Mouse (Mus musculus) limb, embryonic 15.5 days (tissue): ENCODE measurements around the gene Hnrnpab. TPM values are rescaled to one million over a fixed set of nuclear protein-coding genes. Genes with fewer than 3 reads are reported as not detected.
A peak's percentile ranks its signal among the peaks of the same experiment; 100 is the strongest.
"Not testable (repeated sequence)": the region's sequence is repeated elsewhere in the genome, so short reads cannot be mapped to it uniquely, and the experiment has no call there.

Experiments used
- ATAC-seq: fragments of 200-750 bp; cut with Nextera tagmentation; 2 replicates; pipeline ENCODE4 v1.8.0; 2017; ENCODE audit warnings: low read depth, moderate TSS enrichment; ENCODE audit not compliant: insufficient number of reproducible peaks, low FRiP score, low TSS enrichment
- H3K27ac ChIP-seq: fragments of 300-500 bp; sonication (generic); 2 replicates; pipeline ENCODE4 v1.5.1; 2015; ENCODE audit warnings: moderate library complexity, mild to moderate bottlenecking, inconsistent platforms
- H3K27me3 ChIP-seq: fragments of 300-500 bp; sonication (generic); 2 replicates; pipeline ENCODE4 v1.6.1; 2015; ENCODE audit warnings: inconsistent platforms
- H3K36me3 ChIP-seq: fragments of 300-500 bp; sonication (generic); 2 replicates; pipeline ENCODE4 v1.6.1; 2015; ENCODE audit warnings: inconsistent platforms
- H3K4me1 ChIP-seq: fragments of 300-500 bp; sonication (generic); 2 replicates; pipeline ENCODE4 v1.6.1; 2015; ENCODE audit warnings: inconsistent platforms
- H3K4me2 ChIP-seq: fragments of 300-500 bp; sonication (generic); 2 replicates; pipeline ENCODE4 v1.6.1; 2015; ENCODE audit warnings: mild to moderate bottlenecking, inconsistent platforms
- H3K4me3 ChIP-seq: fragments of 300-500 bp; sonication (generic); 2 replicates; pipeline ENCODE4 v1.5.1; 2015; ENCODE audit warnings: mild to moderate bottlenecking, inconsistent platforms
- H3K9ac ChIP-seq: fragments of 300-500 bp; sonication (generic); 2 replicates; pipeline ENCODE4 v1.6.1; 2015; ENCODE audit warnings: inconsistent platforms
- H3K9me3 ChIP-seq: fragments of 300-500 bp; sonication (generic); 2 replicates; pipeline ENCODE4 v1.6.1; 2016; ENCODE audit warnings: inconsistent platforms
- WGBS: fragments of 180-500 bp; shearing (Covaris S2); methylation state at CpG from one replicate; pipeline ENCODE4 v1.1.7; 2015; 5-methylcytosine and 5-hydroxymethylcytosine counted together
- polyA plus RNA-seq: library from polyadenylated mRNA; unstranded; fragments of >200 nt; fragmentation: Nextera tagmentation; extraction: Ambion mirVana; gene quantifications from 2 replicates; pipeline ENCODE4 v1.2.1, GENCODE M21; 2015

The Hnrnpab gene
- polyA plus RNA-seq, 1 experiment from 2014 or later, result 339 TPM

- ATAC-seq, result no peak
- Histone ChIP-seq H3K4me3 (no peak overlapping the region), H3K4me1 (peaks cover 36% of the 10 kb centered on the region), H3K36me3 (peaks cover 8% of the 10 kb centered on the region), H3K9ac (no peak overlapping the region), H3K9me3 (no peaks in the 10 kb centered on the region), H3K27ac (no peak overlapping the region), H3K4me2 (no peak overlapping the region), H3K27me3 (no peaks in the 10 kb centered on the region)
- WGBS, result 2% methylated on average over 4 of the region's 4 CpGs
Observed at GRCm38 (mm10) chr11:51617693-51618092, 11.0 kb upstream of the Hnrnpab start.

DNA sequence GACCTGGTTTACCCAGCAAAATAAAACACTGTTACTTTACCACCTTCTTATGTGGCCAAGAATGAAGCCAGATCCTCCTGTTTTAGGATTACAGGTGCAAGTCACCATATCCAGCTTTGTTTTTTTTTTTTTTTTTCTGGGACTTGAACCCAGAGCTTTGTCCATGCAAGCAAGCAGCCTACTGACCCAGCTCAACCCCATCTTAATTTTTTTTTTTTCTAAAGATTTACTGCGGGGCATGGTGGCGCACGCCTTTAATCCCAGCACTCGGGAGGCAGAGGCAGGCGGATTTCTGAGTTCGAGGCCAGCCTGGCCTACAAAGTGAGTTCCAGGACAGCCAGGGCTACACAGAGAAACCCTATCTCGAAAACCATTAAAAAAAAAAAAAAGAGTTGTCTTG, 9.5 kb upstream of the Hnrnpab start:
- H3K36me3 ChIP-seq, H3K27me3 ChIP-seq, H3K9me3 ChIP-seq, ATAC-seq: not testable (repeated sequence)
- peak overlapping the region; percentile 42 for H3K4me3 ChIP-seq
- 90% methylated on average over 7 of the region's 7 CpGs for WGBS
- H3K4me1 ChIP-seq, result peaks cover 32% of the 10 kb centered on the region
- H3K4me2 ChIP-seq, result peak overlapping the region; percentile 74
- H3K9ac ChIP-seq, result peak overlapping the region; percentile 55; the same call in 1 of the 2 replicates
- peak overlapping the region; percentile 92 for H3K27ac ChIP-seq

DNA sequence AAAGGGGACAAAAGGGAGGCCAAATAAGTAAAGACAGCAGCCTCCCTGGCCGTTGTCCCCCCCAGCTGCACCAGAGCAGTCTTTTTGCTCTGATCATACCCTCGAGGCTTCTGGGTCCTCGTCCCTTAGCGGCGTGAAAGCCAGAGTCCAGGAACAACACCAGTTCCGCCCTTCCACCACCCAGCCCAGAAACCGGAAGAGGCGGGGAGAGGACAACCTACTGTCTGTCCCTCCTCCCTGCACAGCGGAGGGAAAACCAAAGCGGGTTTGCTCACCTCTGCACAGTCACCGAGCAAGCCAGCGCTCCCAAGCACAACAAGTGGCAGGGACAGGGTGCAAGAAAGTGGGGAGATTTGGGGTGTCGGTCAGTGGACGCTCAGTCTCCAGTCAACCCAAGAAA, 9.0 kb upstream of the Hnrnpab start:
- Histone ChIP-seq H3K9ac (peak overlapping the region; percentile 55), H3K4me2 (peak overlapping the region; percentile 74), H3K9me3 (no peaks in the 10 kb centered on the region), H3K27ac (peak overlapping the region; percentile 92), H3K27me3 (no peaks in the 10 kb centered on the region), H3K4me1 (peaks cover 27% of the 10 kb centered on the region), H3K36me3 (no peaks in the 10 kb centered on the region), H3K4me3 (peak overlapping the region; percentile 42)
- WGBS, result 4% methylated on average over 14 of the region's 14 CpGs
- ATAC-seq, result peak; percentile 66

DNA sequence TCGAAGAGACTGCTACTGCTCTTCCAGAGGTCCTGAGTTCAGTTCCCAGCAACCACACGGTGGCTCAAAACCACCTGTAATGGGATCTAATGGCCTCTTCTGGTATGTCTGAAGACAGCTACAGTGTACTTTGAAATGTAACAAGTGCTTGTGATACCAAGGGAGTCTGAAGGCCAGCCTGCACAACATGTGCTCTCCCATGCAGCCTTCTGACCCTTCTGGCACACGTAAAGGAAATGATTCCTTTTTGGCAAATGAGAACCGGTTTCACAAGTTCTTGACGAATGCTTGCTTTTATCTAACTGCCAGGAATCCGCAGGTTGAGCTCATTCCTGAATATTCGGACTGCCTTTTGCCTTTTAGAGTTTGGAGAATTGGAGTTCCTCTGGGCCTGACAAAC, 8.5 kb upstream of the Hnrnpab start:
- H3K4me1 ChIP-seq, result peaks cover 22% of the 10 kb centered on the region
- no peak for ATAC-seq
- WGBS, result 25% methylated on average over 7 of the region's 7 CpGs
- no peaks in the 10 kb centered on the region for H3K27me3 ChIP-seq
- peak overlapping the region; percentile 42 for H3K4me3 ChIP-seq
- H3K9ac ChIP-seq, result peak overlapping the region; percentile 55; the same call in 1 of the 2 replicates
- H3K4me2 ChIP-seq, result peak overlapping the region; percentile 74
- no peaks in the 10 kb centered on the region for H3K36me3 ChIP-seq
- peak overlapping the region; percentile 92 for H3K27ac ChIP-seq
- H3K9me3 ChIP-seq, result no peaks in the 10 kb centered on the region

- H3K4me3 ChIP-seq, result no peak overlapping the region
- H3K4me2 ChIP-seq, result no peak overlapping the region
- no peak overlapping the region for H3K9ac ChIP-seq
- H3K27ac ChIP-seq, result no peak overlapping the region
- WGBS, result 85% methylated on average over 8 of the region's 8 CpGs
- no peak for ATAC-seq
- peaks cover 16% of the 10 kb centered on the region for H3K4me1 ChIP-seq
- H3K9me3 ChIP-seq, result no peaks in the 10 kb centered on the region
- H3K36me3 ChIP-seq, result no peaks in the 10 kb centered on the region
- H3K27me3 ChIP-seq, result no peaks in the 10 kb centered on the region
Observed at GRCm38 (mm10) chr11:51614256-51614655, 7.6 kb upstream of the Hnrnpab start.

GRCm38 (mm10) chr11:51609940-51610339, 3.3 kb upstream of the Hnrnpab start:
- not testable (repeated sequence) for H3K4me2 ChIP-seq, H3K36me3 ChIP-seq

DNA sequence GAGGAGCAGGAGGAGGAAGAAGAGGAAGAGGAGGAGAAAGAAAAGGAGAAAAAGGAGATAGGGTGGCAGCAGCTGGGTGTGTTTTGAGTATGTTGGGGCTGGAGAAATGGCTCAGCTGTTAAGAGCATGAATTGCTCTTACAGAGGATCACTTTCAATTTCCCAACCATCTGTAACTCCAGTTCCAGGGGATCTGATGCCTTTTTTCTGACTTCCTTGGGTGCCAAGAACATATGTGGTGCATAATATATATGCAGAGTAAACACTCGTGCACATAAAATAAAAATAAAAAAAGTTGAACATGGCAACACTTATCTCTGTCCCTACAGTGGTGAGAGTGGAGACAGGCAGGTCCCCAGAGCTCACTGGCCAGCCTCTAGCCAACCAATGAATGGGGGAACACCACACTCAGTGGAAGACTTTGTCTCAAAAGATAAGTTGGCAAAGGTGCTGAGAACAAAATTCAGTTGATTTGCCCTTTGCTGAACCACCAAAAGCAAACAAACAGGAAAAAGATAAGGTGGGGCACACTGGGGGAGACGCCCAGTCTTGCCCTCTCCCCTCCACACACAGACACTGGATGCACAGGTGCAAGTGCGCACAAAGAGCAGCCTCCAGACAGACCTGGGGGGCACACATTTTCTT, 2.7 kb upstream of the Hnrnpab start:
- Histone ChIP-seq H3K27ac (no peak overlapping the region), H3K27me3 (no peaks in the 10 kb centered on the region), H3K9ac (no peak overlapping the region), H3K4me1 (peaks cover 15% of the 10 kb centered on the region), H3K9me3 (no peaks in the 10 kb centered on the region), H3K4me2 (no peak overlapping the region), H3K4me3 (no peak overlapping the region), H3K36me3 (peaks cover 3% of the 10 kb centered on the region)
- WGBS, result 78% methylated on average over 3 of the region's 3 CpGs
- no peak for ATAC-seq

More at GRCm38 (mm10) chr11:51609940-51610339, 3.3 kb upstream of the Hnrnpab start:
- 79% methylated on average over 5 of the region's 5 CpGs for WGBS
- not testable (repeated sequence) for H3K9ac ChIP-seq, H3K9me3 ChIP-seq, ATAC-seq, H3K27me3 ChIP-seq, H3K4me3 ChIP-seq, H3K27ac ChIP-seq
- H3K4me1 ChIP-seq, result peaks cover 14% of the 10 kb centered on the region

DNA sequence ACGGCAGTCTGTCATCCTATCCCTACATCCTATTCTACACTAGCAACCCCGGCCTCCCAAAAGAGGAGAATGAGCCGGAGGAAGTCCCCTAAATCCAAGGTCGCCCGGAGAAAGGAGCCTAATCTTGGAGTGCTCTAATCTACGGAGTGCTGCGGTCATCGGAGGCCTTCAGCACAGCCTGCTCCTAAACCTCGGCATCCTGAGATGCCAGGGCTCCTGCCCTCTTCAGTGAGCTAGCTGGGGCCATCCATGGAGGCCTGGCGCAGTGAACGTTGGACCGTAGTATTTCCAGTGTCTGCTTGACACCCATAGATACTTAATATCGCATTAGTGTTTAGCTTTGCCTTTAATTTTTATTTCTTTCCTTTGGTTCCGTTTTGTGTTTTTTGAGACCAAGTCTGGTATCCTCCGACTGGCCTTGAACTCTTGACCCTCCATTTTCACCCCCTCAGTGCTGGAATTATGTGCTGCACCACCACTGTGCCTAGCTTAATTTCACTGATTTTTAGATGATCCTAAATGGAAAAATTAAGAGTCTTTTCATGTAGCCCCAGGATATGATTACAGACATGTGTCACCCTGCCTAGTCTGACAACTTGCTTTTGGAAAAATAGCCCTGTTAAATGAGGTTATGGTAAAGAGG, 570 bp upstream of the Hnrnpab start:
- peak overlapping the region; percentile 65 for H3K9ac ChIP-seq
- H3K27ac ChIP-seq, result peak overlapping the region; percentile 95
- H3K27me3 ChIP-seq, result no peaks in the 10 kb centered on the region
- H3K4me1 ChIP-seq, result peaks cover 30% of the 10 kb centered on the region
- H3K36me3 ChIP-seq, result peaks cover 25% of the 10 kb centered on the region
- peak overlapping the region; percentile 79 for H3K4me2 ChIP-seq
- no peaks in the 10 kb centered on the region for H3K9me3 ChIP-seq
- WGBS, result 8% methylated on average over 15 of the region's 15 CpGs
- peak; percentile 30; the same call in 1 of the 2 replicates for ATAC-seq
- H3K4me3 ChIP-seq, result peak overlapping the region; percentile 95

GRCm38 (mm10) chr11:51605602-51606446, 823 bp downstream of the Hnrnpab start:
- H3K9me3 ChIP-seq, result no peaks in the 10 kb centered on the region
- H3K4me1 ChIP-seq, result peaks cover 42% of the 10 kb centered on the region
- H3K36me3 ChIP-seq, result peaks cover 39% of the 10 kb centered on the region
- ATAC-seq, result peak; percentile 61; the same call in 1 of the 2 replicates
- H3K4me3 ChIP-seq, result peak overlapping the region; percentile 95
- H3K27me3 ChIP-seq, result no peaks in the 10 kb centered on the region
- peak overlapping the region; percentile 95 for H3K27ac ChIP-seq
- peak overlapping the region; percentile 98 for H3K9ac ChIP-seq
- WGBS, result under 1% methylated on average over 78 of the region's 81 CpGs
- H3K4me2 ChIP-seq, result peak overlapping the region; percentile 79

GRCm38 (mm10) chr11:51602253-51602652, 4.4 kb downstream of the Hnrnpab start:
- H3K4me3 ChIP-seq, result no peak overlapping the region
- H3K27me3 ChIP-seq, result no peaks in the 10 kb centered on the region
- 91% methylated on average over 3 of the region's 3 CpGs for WGBS
- H3K9me3 ChIP-seq, result no peaks in the 10 kb centered on the region
- H3K4me2 ChIP-seq, result no peak overlapping the region
- H3K9ac ChIP-seq, result no peak overlapping the region
- no peak for ATAC-seq
- no peak overlapping the region for H3K27ac ChIP-seq
- H3K36me3 ChIP-seq, result peaks cover 74% of the 10 kb centered on the region
- H3K4me1 ChIP-seq, result peaks cover 38% of the 10 kb centered on the region

DNA sequence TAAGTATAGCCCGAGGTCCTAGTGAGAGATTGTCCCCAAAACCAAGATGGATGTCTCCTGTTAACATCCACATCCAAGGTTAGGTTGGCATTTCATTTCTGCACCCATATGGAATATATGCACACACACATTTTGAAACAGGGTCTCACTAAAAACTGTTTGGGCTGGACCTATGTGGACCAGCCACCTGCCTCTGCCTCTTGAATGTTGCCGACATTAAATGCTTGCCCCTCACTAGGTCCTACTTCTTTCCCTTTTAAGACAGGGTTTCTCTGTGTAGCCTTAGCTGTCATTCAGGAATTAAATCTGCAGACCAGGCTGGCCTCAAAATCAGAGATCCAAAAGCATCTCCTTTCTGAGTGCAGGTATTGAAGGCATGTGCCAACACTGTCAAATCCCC, 9.1 kb downstream of the Hnrnpab start:
- peaks cover 98% of the 10 kb centered on the region for H3K36me3 ChIP-seq
- no peak overlapping the region for H3K9ac ChIP-seq
- H3K27ac ChIP-seq, result no peak overlapping the region
- H3K4me2 ChIP-seq, result no peak overlapping the region
- no peak overlapping the region for H3K4me3 ChIP-seq
- H3K4me1 ChIP-seq, result peaks cover 15% of the 10 kb centered on the region
- no peak for ATAC-seq
- no peaks in the 10 kb centered on the region for H3K9me3 ChIP-seq
- WGBS, result 72% methylated on average over 2 of the region's 2 CpGs
- H3K27me3 ChIP-seq, result no peaks in the 10 kb centered on the region
